Mouse (Mus musculus) megakaryocyte, embryonic 14.5 days (primary cell): ENCODE results near the gene Incenp. TPM values are rescaled to one million over a fixed set of nuclear protein-coding genes. Genes with fewer than 3 reads are reported as not detected.
"Not testable (repeated sequence)": the region's sequence is repeated elsewhere in the genome, so short reads cannot be mapped to it uniquely, and the experiment has no call there.

Source experiments
- H3K27me3 ChIP-seq: replicated peaks from 2 replicates; pipeline ENCODE3; 2012; ENCODE audit warnings: inconsistent platforms
- H3K36me3 ChIP-seq: replicated peaks from 2 replicates; pipeline ENCODE3; 2012; ENCODE audit warnings: low read length, inconsistent platforms, mixed read lengths
- H3K4me1 ChIP-seq: 2 replicates; pipeline ENCODE4 v1.6.1; 2012; ENCODE audit warnings: inconsistent platforms
- H3K4me3 ChIP-seq: replicated peaks from 2 replicates; pipeline ENCODE3; 2012; ENCODE audit warnings: moderate library complexity, mild to moderate bottlenecking, inconsistent platforms
- H3K9me3 ChIP-seq: 2 replicates; pipeline ENCODE4 v1.6.1; 2012; ENCODE audit warnings: inconsistent platforms
- FLI1 ChIP-seq: IDR thresholded peaks from 2 replicates; pipeline ENCODE4 v1.6.1; 2012; ENCODE audit warnings: low read length, inconsistent platforms, mixed read lengths
- GATA1 ChIP-seq: IDR thresholded peaks from 3 replicates; pipeline ENCODE4 v1.6.1; 2012; ENCODE audit warnings: mixed read lengths, low read length, inconsistent platforms, borderline replicate concordance
- polyA plus RNA-seq: library from polyadenylated mRNA; stranded (reverse); fragments of >175 nt; gene quantifications from 2 replicates; pipeline ENCODE4 v1.2.3, GENCODE M21; 2012; ENCODE audit warnings: low replicate concordance; ENCODE audit not compliant: insufficient read depth

The Incenp gene
- polyA plus RNA-seq, 1 experiment, result 70.8 TPM

GRCm38 (mm10) chr19:9898339-9899066, 848 bp downstream of the Incenp start:
- no peak for TF ChIP-seq FLI1
- TF ChIP-seq GATA1, result no peak
- H3K4me3 ChIP-seq, result peak overlapping the region; percentile 97
- no peaks in the 10 kb centered on the region for H3K27me3 ChIP-seq
- peaks cover 36% of the 10 kb centered on the region for H3K36me3 ChIP-seq
- H3K9me3 ChIP-seq, result no peaks in the 10 kb centered on the region
- peaks cover 58% of the 10 kb centered on the region for H3K4me1 ChIP-seq

- Histone ChIP-seq H3K4me3 (peak overlapping the region; percentile 31), H3K27me3 (no peaks in the 10 kb centered on the region), H3K4me1 (peaks cover 80% of the 10 kb centered on the region), H3K9me3 (no peaks in the 10 kb centered on the region), H3K36me3 (peaks cover 60% of the 10 kb centered on the region)
- TF ChIP-seq FLI1 (no peak), GATA1 (no peak)
These were observed 3.3 kb downstream of the Incenp start for GRCm38 (mm10) chr19:9896067-9896466.

- Histone ChIP-seq H3K4me3 (no peak overlapping the region), H3K9me3 (no peaks in the 10 kb centered on the region), H3K27me3 (no peaks in the 10 kb centered on the region), H3K4me1 (peaks cover 47% of the 10 kb centered on the region), H3K36me3 (peaks cover 96% of the 10 kb centered on the region)
- TF ChIP-seq FLI1 (no peak), GATA1 (no peak)
These were observed 12.6 kb downstream of the Incenp start for GRCm38 (mm10) chr19:9886771-9887170.

- no peak for TF ChIP-seq GATA1
- TF ChIP-seq FLI1, result no peak
- H3K36me3 ChIP-seq, result peaks cover 96% of the 10 kb centered on the region
These were observed 13.0 kb downstream of the Incenp start for GRCm38 (mm10) chr19:9886348-9886747.

GRCm38 (mm10) chr19:9878186-9878835, 21.0 kb downstream of the Incenp start:
- no peak overlapping the region for H3K4me3 ChIP-seq
- H3K4me1 ChIP-seq, result peaks cover 26% of the 10 kb centered on the region
- no peaks in the 10 kb centered on the region for H3K27me3 ChIP-seq
- H3K36me3 ChIP-seq, result peaks cover 97% of the 10 kb centered on the region
- no peaks in the 10 kb centered on the region for H3K9me3 ChIP-seq
- no peak for TF ChIP-seq FLI1
- TF ChIP-seq GATA1, result no peak

More at GRCm38 (mm10) chr19:9886348-9886747, 13.0 kb downstream of the Incenp start:
- Histone ChIP-seq H3K27me3 (no peaks in the 10 kb centered on the region), H3K4me3 (no peak overlapping the region), H3K4me1 (peaks cover 44% of the 10 kb centered on the region), H3K9me3 (no peaks in the 10 kb centered on the region)

- Histone ChIP-seq H3K27me3 (no peaks in the 10 kb centered on the region), H3K4me1 (no peaks in the 10 kb centered on the region), H3K36me3 (peaks cover 18% of the 10 kb centered on the region), H3K9me3 (no peaks in the 10 kb centered on the region), H3K4me3 (no peak overlapping the region)
- TF ChIP-seq GATA1 (no peak), FLI1 (no peak)
These were observed 33.9 kb downstream of the Incenp start for GRCm38 (mm10) chr19:9865466-9865865.

- H3K4me1 ChIP-seq, result no peaks in the 10 kb centered on the region
- H3K9me3 ChIP-seq, result no peaks in the 10 kb centered on the region
- no peaks in the 10 kb centered on the region for H3K27me3 ChIP-seq
- TF ChIP-seq GATA1 (no peak), FLI1 (no peak)
- no peak overlapping the region for H3K4me3 ChIP-seq
- peaks cover 14% of the 10 kb centered on the region for H3K36me3 ChIP-seq
These were observed 34.5 kb downstream of the Incenp start for GRCm38 (mm10) chr19:9864856-9865255.

GRCm38 (mm10) chr19:9860821-9861220, 38.5 kb downstream of the Incenp start:
- H3K27me3 ChIP-seq, H3K36me3 ChIP-seq, H3K4me1 ChIP-seq, H3K4me3 ChIP-seq, H3K9me3 ChIP-seq: not testable (repeated sequence)

GRCm38 (mm10) chr19:9849368-9850075, 49.8 kb downstream of the Incenp start:
- not testable (repeated sequence) for H3K4me1 ChIP-seq, H3K9me3 ChIP-seq

GRCm38 (mm10) chr19:9847262-9847661, 52.1 kb downstream of the Incenp start, which contains the start of gene Scgb2a2:
TSS of gene Scgb2a2 (plus strand) at chr19:9847562.
- Histone ChIP-seq H3K27me3 (peaks cover 1% of the 10 kb centered on the region), H3K4me1 (0 out of 2 replicates have a peak, but pooled peaks cover 2% of the 10 kb centered on the region), H3K36me3 (no peaks in the 10 kb centered on the region), H3K4me3 (no peak within 1 kb of the TSS), H3K9me3 (no peaks in the 10 kb centered on the region)
- TF ChIP-seq GATA1 (no peak), FLI1 (no peak)

More at GRCm38 (mm10) chr19:9849368-9850075, 49.8 kb downstream of the Incenp start:
- not testable (repeated sequence) for H3K4me3 ChIP-seq, H3K27me3 ChIP-seq, H3K36me3 ChIP-seq
